Mouse (Mus musculus): ENCODE measurements around the gene Cd200r4. TPM values are rescaled to one million over a fixed set of nuclear protein-coding genes. Genes with fewer than 3 reads are reported as not detected.
"Not testable (repeated sequence)": the region's sequence is repeated elsewhere in the genome, so short reads cannot be mapped to it uniquely, and the experiment has no call there.

Gene Cd200r4
- polyA plus RNA-seq, 1 experiment = not detected

- Histone ChIP-seq H3K9me3 (ENCODE audit: control insufficient read depth, low read length) (no peaks in the 10 kb centered on the region), H3K36me3 (ENCODE audit: control insufficient read depth) (no peaks in the 10 kb centered on the region), H3K4me3 (replicated peaks) (no peak overlapping the region), H3K4me1 (ENCODE audit: control insufficient read depth) (no peaks in the 10 kb centered on the region), H3K27me3 (ENCODE audit: control insufficient read depth) (no peaks in the 10 kb centered on the region)
- no peak for TF ChIP-seq TAL1 (IDR thresholded peaks at IDR 0.05; ENCODE audit: low read length)
- TF ChIP-seq GATA1 (IDR thresholded peaks at IDR 0.05; ENCODE audit: low read length) = no peak
These were observed 9.0 kb downstream of the Cd200r4 start for GRCm38 (mm10) chr16:44820545-44820944.

DNA sequence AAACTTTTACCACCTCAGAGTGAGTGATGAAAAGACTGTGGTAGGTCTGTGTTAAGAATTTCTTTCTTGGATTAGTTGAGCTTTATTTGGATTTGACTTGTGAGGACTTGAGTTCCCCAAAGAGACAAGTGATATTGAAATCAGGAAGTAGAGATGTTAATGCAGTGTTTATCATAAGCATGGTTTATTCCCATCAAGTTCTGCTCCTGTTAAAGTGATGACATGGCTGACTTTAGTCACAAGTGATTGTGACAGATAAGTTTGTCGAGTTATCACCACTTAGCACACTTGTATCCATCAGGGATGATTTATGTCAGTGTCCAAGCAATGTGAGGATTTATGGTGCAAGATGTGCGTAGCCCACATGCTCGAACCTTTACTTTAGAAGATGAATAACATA lies 20.8 kb downstream of the Cd200r4 start:
- Histone ChIP-seq H3K36me3 (ENCODE audit: control insufficient read depth) (no peaks in the 10 kb centered on the region), H3K9me3 (ENCODE audit: control insufficient read depth, low read length) (no peaks in the 10 kb centered on the region), H3K4me3 (replicated peaks) (no peak overlapping the region), H3K27me3 (ENCODE audit: control insufficient read depth) (no peaks in the 10 kb centered on the region), H3K4me1 (ENCODE audit: control insufficient read depth) (no peaks in the 10 kb centered on the region)
- TF ChIP-seq TAL1 (IDR thresholded peaks at IDR 0.05; ENCODE audit: low read length) = no peak
- no peak for TF ChIP-seq GATA1 (IDR thresholded peaks at IDR 0.05; ENCODE audit: low read length)

GRCm38 (mm10) chr16:44833189-44833588 lies 21.7 kb downstream of the Cd200r4 start:
- H3K4me3 ChIP-seq (replicated peaks); H3K36me3 ChIP-seq (ENCODE audit: control insufficient read depth); H3K27me3 ChIP-seq (ENCODE audit: control insufficient read depth); H3K9me3 ChIP-seq (ENCODE audit: control insufficient read depth, low read length); H3K4me1 ChIP-seq (ENCODE audit: control insufficient read depth): not testable (repeated sequence)

DNA sequence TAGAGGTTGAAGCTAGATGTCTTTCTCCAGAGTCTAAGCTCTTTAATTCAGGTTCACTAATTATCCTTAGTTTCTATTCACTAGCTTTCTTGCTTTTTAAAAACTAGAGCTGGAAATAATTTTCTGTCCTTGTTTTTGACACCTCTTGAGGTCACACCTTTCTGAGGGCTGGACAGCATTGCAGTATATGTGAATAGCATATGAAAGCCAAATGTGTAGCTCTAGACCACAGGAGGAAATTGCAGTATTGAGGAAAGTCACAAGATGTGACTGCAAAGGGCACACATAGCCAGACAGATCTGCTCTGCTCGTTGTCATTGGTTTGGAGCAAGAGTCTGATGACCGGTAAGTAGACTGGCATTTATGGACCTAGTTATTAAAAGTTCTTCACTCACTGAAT lies 55.3 kb downstream of the Cd200r4 start, which contains the start of gene Cd200r2:
Gene Cd200r2 (plus strand): TSS at position 301 of the 400 bp plus-strand sequence.
- Histone ChIP-seq H3K4me3 (replicated peaks) (no peak within 1 kb of the TSS), H3K27me3 (ENCODE audit: control insufficient read depth) (no peaks in the 10 kb centered on the region), H3K36me3 (ENCODE audit: control insufficient read depth) (no peaks in the 10 kb centered on the region), H3K4me1 (ENCODE audit: control insufficient read depth) (no peaks in the 10 kb centered on the region), H3K9me3 (ENCODE audit: control insufficient read depth, low read length) (no peaks in the 10 kb centered on the region)
- TF ChIP-seq GATA1 (IDR thresholded peaks at IDR 0.05; ENCODE audit: low read length) = no peak
- TF ChIP-seq TAL1 (IDR thresholded peaks at IDR 0.05; ENCODE audit: low read length) = no peak

DNA sequence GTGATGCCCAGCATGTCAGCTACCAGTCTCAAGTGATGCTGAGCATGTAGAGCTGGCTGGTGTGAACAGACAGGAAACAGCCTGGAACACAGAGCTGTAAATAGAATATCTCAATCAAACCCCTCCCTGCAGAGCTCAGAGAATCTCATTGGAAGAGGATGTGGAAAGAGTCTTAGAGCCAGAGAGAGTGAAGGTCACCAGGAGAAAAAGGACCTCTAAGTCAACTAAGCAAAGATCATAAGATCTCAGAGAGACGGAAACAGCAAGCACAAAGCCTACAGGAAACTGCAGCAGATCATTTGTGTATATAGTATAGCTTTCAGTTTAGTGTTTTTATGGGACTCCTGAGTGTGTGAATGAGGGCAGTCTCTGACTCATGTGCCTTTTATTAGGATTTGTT lies 63.6 kb downstream of the Cd200r4 start:
- no peaks in the 10 kb centered on the region for H3K9me3 ChIP-seq (ENCODE audit: control insufficient read depth, low read length)

GRCm38 (mm10) chr16:44876625-44877024 lies 65.1 kb downstream of the Cd200r4 start:
- no peaks in the 10 kb centered on the region for H3K27me3 ChIP-seq (ENCODE audit: control insufficient read depth)
- H3K9me3 ChIP-seq (ENCODE audit: control insufficient read depth, low read length) = no peaks in the 10 kb centered on the region
- no peak for TF ChIP-seq TAL1 (IDR thresholded peaks at IDR 0.05; ENCODE audit: low read length)
- TF ChIP-seq GATA1 (IDR thresholded peaks at IDR 0.05; ENCODE audit: low read length) = no peak
- no peak overlapping the region for H3K4me3 ChIP-seq (replicated peaks)
- no peaks in the 10 kb centered on the region for H3K36me3 ChIP-seq (ENCODE audit: control insufficient read depth)
- no peaks in the 10 kb centered on the region for H3K4me1 ChIP-seq (ENCODE audit: control insufficient read depth)

More for the DNA sequence above, 63.6 kb downstream of the Cd200r4 start:
- Histone ChIP-seq H3K4me1 (ENCODE audit: control insufficient read depth) (no peaks in the 10 kb centered on the region), H3K27me3 (ENCODE audit: control insufficient read depth) (no peaks in the 10 kb centered on the region), H3K4me3 (replicated peaks) (no peak overlapping the region), H3K36me3 (ENCODE audit: control insufficient read depth) (no peaks in the 10 kb centered on the region)
- TF ChIP-seq TAL1 (IDR thresholded peaks at IDR 0.05; ENCODE audit: low read length) (no peak), GATA1 (IDR thresholded peaks at IDR 0.05; ENCODE audit: low read length) (no peak)

DNA sequence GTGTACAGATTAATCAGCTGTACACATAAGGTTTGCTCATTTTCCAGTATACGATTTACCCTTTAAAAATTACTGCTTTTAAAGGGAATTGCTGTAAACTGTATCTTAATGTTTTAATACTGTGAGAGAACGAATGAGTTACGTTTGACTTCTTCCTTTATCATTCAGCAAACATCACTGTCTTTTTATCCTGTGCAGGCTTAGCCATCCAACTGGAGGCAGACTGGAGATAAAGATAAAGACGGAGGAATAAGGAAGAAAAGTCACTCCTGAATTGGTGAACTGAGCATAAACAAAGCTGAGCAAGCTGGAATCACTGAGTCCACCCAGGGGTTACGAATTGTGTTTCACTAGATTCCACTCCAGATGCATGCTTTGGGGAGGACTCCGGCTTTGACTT lies 66.1 kb downstream of the Cd200r4 start:
- no peaks in the 10 kb centered on the region for H3K4me1 ChIP-seq (ENCODE audit: control insufficient read depth)
- no peaks in the 10 kb centered on the region for H3K27me3 ChIP-seq (ENCODE audit: control insufficient read depth)
- H3K4me3 ChIP-seq (replicated peaks) = no peak overlapping the region
- TF ChIP-seq TAL1 (IDR thresholded peaks at IDR 0.05; ENCODE audit: low read length) (no peak), GATA1 (IDR thresholded peaks at IDR 0.05; ENCODE audit: low read length) (no peak)
- no peaks in the 10 kb centered on the region for H3K9me3 ChIP-seq (ENCODE audit: control insufficient read depth, low read length)
- no peaks in the 10 kb centered on the region for H3K36me3 ChIP-seq (ENCODE audit: control insufficient read depth)

Other genes starting within 250 kb of the Cd200r4 start
- gene Nepro, start 87.4 kb upstream of the Cd200r4 start, polyA plus RNA-seq (2012) = 0.02 and 0.32 TPM in 2 replicates
- gene Gtpbp8, start 65.4 kb upstream of the Cd200r4 start, polyA plus RNA-seq (2012) = 1.4 and 1.5 TPM in 2 replicates
- not detected in 2 replicates for gene Cd200r1, start 46.0 kb upstream of the Cd200r4 start, polyA plus RNA-seq (2012)
- not detected in 2 replicates for gene Cd200r2, start 55.4 kb downstream of the Cd200r4 start, polyA plus RNA-seq (2012)
- not detected in 2 replicates for gene Cd200r3, start 131.9 kb downstream of the Cd200r4 start, polyA plus RNA-seq (2012)